Mouse (Mus musculus) layer of hippocampus, postnatal 10 days (tissue): ENCODE data around the gene Slc13a2. TPM values are rescaled to one million over a fixed set of nuclear protein-coding genes. Genes with fewer than 3 reads are reported as not detected.

Source experiments
- DNase-seq, 2 experiments: peaks; one replicate each; pipeline ENCODE4 v3.0.0; 2021; ENCODE audit warnings: low spot score in 2 of 2
- long read RNA-seq: library from polyadenylated mRNA; stranded (forward); transcript quantifications from one replicate; pipeline ENCODE4 v2.0.0, GENCODE M21; 2023
- total RNA-seq, 2 experiments: library from RNA; stranded (reverse); gene quantifications; 2 replicates each; pipeline ENCODE4 v1.2.3; 2021

The Slc13a2 gene
- not detected for total RNA-seq
- long read RNA-seq = 0 reads

DNA sequence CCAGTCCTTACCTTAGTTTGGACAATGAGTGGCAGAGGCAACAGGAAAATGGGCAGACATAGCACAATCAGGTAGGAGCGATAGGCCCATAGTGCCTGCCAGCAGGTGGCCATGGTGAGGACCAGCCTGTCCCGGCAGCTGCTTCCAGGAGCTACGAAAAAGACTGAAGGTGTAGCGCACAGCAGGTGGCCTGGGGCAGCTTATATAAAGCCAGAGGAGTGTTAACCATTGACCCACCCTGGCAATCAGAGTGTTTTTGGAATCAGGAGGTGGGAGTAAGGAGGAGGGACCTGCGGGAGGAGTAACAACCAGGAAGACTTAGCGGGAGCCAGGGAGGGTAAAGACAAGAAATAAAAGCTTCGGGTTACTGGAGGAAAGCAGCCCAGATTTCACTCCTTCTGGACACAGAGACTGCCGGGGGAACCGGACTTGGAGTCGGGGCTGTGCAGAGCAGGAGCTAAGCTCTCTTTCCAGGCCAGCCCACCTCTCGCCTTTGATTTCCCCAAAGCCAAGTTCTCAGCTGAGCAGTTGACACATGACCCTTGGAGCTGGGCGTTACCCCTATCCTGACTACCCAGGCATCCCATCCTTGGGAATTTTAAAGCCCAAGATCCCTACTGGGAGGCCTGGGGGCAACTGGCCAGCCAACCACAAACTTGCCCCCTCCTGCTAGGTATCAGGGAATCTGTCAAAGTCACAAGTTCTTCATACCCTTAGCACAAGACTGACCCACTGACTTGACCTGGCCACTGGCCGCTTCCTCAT is at the start of gene Slc13a2:
TSS of gene Slc13a2 (minus strand) at position 163 of the 765 bp plus-strand sequence.
- no peak for DNase-seq

DNA sequence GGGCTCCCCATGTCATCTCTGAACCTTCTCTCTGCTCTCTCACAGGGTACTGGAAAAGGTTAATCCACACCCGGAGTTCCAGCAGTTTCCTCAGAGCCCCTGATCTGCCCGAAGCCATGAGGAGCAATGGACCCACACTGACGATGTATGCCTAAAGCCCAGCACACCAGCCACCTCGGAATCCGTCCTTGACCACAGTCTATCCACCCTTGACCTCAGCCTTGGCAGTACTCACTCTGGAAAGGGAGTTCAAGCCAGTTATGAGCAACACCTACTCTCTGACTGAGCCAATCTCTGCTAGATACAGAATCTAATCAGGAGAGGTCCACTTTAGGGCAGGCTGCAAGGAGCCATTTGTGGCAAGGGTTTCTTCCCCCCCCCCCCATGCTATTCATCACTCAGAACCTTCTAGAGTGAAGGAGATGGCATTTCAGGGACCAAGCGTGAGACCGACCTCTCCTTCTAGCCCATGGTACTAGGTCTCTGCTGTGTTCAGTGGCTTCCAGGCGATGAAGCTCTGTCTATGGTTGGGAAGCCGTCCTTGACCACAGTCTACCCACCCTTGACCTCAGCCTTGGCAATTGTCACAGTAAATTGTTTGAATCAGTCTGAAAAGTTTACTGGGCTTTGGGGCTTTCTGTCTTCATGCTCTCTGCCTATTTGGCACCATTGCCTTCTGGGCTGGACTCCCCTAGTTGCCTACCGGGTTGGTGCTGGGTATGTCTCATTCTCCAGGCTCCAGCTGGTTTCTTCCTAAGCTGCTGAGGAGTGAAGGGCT is 49.5 kb upstream of the Slc13a2 start:
- DNase-seq = no peak

DNA sequence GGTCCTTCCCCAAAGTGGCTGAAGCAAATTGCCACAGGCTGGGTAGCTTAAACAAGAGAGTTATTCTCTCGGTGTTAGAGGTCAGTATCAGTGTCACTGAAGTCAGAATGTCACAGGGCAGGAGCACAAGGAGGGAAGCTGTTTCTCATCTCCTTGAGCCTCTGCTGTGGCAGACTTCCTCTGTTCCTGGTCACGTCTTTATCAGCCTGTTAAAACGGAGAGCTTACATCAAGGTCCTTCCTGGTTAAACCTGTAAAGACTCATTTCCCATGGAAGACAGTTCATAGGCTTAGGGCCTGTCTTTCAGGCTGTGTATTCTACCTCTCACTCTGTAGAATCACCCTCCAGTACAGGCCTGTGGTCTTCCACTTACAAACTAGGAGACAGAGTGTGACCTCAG is 45.9 kb upstream of the Slc13a2 start:
- DNase-seq = no peak

DNA sequence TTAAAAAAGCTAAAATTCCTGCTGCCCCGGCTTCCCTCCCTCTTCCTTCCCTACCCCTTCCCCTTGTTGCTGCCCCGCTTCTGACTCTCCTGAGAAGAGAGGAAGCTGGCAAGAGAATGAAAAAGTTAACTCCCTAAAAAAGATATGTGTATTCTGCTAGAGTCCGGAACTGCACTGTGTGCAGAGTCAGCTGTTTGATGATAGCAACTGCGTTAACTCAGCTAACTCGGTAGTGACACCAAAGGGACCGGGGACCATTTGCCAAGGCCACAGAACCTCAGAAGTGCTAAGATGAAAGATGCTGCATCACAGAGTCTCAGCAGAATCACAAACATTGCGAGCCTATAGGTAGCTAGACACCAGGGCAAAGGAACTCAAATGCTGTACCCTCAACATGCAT is 45.5 kb upstream of the Slc13a2 start:
- no peak for DNase-seq

DNA sequence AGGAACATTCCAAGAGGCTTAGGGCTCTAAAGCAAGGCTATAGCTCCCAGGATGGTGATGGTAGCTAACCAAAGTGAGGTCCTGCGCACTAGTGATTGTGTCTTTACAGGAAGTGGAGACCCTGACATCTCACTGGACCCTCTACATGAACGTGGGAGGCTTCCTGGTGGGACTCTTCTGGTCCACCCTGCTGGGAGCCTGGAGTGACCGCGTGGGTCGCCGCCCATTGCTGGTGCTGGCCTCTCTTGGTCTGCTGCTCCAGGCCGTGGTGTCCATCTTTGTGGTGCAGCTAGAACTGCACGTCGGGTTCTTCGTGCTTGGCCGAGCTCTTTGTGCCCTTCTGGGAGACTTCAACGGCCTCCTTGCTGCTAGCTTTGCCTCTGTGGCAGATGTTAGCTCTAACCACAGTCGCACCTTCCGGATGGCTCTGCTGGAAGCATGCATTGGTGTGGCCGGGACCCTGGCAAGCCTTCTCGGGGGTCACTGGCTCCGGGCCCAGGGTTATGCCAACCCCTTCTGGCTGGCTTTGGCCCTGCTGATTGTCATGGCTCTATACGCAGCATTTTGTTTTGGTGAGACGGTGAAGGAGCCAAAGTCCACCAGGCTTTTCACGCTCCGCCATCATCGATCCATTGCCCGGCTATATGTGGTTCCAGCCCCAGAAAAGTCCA is 44.4 kb upstream of the Slc13a2 start:
- peak in 1 of 2 experiments; percentile 22 for DNase-seq

DNA sequence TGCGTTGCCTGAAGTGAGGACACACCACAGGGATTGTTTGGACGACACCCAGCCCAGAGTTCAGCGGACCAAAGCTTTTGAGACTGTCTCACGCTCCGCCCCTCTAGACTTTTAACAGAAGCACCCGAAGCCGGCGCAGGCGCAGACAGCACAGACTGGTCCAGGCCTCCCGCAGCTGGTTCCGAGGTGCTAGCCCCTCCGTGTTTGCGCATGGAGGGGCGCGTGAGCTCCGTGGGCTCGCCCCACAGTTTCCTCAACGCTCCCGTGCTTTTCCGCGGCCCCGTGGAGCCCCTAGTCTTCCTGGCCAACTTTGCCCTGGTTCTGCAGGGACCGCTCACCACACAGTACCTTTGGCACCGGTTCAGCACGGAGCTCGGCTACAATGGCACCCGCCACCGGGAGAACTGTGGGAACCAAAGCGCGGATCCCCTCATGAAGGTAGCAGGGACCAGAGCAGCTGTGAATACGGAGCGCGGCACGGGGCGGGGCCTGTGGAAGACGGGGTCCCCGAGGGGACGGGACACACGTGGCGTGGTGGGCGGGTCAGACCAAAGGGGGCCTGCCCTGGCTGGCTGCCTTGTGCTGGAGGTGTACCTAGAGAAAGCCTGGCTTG is 43.7 kb upstream of the Slc13a2 start, which contains the start of gene Slc46a1:
TSS of gene Slc46a1 (plus strand) at position 130 of the 613 bp plus-strand sequence.
- peak; percentile 79 to 85 for DNase-seq

DNA sequence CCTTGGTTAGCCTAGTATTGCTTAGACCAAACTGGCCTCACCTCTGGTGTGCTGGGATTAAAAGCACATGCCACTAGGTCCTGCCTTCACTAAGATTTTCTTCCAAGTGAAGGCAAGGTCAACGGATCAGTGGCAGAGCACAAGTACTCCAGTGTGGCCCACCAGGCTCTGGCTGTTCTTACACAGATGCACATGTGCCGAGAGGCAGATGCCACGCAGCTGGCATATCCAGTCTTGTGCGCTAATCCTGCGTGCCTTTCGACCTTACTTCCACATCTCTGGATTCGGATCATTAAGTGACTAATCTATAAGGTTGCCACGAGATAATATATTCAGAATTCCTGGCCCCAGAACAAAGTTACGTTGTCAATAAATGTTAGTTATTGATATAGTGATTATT is 43.1 kb upstream of the Slc13a2 start:
- DNase-seq = no peak

DNA sequence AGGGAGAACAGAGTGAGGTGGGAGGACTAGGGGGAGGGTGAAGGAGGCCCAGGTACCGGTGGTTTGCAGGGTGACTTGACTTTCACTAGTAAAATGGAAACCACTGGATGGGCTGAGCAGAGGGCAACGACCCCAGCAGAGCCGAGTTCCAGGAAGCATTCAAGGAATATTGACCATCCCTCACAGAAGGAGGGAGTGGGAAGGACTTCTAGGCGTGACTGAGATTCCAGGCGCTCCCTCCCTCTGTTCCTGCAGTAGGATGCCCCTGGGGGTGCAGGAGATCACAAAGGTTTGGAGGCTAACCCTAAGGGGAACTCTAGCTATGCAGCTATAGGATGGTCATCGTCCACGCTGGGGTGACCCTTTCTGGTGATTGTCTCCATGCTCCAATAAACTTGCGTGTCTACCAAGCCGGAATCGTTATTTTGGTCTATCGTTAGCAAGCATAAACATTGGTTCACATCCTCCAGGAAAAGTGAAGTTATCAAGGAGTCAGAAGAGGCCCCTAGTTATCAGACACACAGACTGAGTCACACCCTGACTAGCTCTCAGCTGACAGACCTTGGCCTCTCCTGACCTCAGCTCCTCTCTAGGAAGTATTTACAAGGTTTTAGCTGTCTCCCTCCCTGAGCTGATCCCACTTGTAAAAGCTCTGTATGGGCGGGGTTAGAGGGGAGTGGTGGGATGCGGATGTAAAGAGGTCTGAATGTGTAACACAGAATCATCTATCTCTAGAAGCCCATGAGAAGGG is 41.4 kb upstream of the Slc13a2 start:
- DNase-seq = no peak

DNA sequence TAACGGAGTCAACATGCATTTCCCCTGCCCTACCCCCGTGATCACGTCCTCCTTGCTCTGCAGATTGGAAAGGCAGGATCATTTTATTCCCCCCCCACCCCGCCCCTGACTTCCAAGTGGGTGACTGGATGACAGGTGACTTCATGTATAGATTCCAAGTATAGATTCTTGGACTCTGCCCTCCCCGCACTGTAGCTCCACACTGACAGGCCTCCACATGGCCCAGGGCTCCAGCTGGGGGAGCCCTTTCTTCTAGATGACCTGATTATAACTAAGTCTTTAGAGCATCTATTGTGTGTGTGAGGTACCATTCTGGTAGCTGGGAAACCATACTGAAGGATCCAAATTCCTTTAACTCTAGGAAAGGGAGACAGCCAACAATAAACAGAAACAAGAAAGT is 40.7 kb upstream of the Slc13a2 start:
- no peak for DNase-seq

DNA sequence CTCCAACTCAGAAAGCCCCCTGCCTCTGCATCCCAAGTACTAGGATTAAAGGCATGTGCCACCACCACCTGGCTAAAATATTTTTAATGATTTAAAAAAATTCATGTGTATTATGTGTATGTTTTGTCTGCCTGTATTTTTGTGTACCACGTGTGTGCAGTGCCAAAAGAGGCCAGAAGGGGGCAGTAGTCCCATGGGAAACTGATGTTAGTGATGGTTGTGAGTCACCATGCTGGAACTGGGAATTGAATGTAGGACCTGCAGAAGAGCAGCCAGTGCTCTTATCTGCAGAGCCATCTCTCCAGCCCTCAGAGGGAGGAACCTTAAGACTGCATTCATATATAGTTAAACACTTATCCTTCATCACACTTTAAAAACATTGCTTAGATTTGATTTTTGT is 39.9 kb upstream of the Slc13a2 start:
- DNase-seq = no peak

DNA sequence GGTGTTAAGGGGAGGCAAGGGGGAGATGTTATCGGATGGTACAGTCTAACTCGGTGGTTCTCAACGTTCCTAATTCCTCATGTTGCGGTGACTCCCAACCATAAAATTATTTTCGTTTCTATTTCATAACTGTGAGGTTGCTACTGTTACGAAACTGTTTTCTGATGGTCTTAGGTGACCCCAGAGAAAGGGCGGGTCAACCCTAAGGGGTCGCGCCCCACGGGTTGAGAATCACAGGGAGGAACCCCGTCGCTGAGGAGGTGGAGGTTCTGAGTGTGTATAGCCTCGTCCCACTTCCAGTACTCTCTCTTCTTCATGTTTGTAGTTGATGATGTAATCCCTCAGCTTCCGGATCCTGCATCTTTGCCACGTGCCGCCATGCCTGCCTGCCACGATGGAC is 36.7 kb upstream of the Slc13a2 start:
- DNase-seq = no peak

DNA sequence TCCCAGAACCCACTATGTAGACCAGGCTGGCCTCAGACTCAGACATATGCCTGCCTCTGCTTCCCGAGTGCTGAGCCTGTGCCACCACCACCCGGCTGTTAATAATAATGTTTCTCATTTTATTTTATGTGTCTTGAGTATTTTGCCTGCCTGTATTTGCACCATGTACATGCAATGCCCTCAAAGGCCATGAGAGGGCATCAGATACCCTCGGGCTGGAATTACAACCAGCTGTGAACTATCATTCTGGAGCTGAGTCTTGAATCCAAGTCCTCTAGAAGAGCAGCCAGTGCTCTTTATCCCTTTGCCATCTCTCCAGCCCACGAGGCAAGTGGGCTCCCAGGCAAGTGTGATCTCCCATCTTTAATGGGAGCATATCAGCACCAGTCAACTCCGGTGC is 33.3 kb upstream of the Slc13a2 start:
- DNase-seq = peak; percentile 34 to 47

DNA sequence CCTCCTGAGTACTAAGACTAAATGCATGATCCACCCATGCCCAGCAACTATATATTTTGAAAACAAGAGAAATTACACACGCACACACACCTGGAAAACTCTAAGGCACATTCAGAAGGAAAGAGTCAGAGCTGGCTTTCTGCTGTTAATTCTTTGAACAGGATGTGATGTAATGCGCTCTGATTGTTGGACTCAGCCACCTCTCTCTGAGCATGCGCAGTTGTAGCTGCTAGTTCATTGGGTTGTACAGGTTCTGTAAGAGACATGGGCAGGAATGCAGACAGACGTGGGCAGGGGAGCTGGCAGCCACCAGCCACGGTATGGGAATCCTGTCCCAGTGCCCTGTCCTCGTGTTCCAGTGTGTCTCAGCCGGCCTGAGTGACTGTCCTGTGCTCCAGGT is 32.3 kb upstream of the Slc13a2 start:
- no peak for DNase-seq

DNA sequence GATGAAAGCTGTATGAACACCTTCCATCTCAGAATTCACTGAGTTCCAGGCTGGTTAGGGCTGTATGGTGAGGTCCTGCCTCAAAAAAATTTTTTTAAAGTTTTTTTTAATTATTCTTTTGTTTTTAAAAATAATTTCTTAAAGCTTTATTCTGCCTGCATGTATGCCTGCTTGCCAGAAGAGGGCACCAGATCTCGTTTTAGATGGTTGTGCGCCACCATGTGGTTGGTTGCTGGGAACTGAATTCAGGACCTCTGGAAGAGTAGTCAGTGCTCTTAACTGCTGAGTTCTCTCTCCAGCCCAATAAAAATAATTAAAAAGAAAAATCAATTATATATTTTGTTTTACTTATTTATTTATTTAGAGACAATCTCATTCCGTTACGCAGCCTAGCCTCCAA is 31.7 kb upstream of the Slc13a2 start:
- peak; percentile 74 to 79 for DNase-seq

DNA sequence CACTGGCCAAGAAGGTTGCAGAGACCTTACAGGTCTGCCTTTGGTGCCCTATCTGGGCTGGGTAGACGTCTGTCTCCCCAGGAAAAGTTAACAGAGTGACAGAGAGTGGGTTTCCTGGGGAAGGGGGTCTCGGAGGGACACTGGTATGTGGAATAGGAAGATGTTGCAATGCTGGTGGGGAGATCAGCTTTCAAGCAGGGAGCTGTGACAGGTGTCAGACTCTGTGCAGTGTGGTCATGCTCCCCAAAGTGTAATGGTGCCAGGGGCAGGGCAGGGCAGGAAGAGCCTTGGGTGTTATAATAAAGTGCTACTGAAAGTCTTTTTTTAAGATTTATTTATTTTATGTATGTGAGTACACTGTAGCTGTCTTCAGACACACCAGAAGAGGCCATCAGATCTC is 28.3 kb upstream of the Slc13a2 start:
- DNase-seq = no peak

DNA sequence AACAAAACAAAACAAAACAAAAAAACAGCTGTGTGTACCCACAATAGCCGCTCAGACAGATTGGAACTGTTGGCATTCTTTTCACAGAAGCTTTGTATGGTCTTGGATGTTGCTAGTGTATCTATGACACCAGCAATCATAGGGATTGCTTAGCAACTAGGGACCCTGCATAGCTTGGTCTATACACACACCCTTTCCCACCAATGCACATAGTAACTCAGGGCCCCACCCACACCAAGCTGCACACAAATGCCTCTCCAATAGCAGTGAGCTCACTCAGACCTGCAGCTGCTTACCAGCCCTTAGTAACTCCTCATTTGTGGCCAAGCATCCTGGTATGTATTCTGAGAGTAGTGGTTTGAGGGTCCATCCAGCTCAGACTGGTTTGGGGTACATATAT is 26.2 kb upstream of the Slc13a2 start:
- no peak for DNase-seq

DNA sequence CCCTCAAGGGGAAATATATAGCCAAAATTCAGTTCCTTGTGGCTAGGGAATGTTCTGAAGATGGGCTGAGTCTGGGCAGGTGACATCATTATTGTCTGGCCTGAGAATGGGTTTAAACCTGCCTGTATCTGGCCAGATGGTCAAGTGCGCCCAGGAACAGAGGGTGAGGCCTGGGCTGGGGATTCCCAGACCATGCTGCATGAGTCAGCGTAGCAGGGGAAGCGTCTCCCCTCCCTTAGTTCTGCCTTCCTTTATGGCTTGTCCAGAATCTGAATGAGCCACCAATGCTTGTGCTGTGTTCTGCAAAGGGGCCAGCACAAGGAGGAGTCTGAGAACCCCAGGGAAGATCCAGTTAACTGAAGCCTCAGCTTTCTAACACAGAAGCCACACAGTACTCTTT is 25.2 kb upstream of the Slc13a2 start:
- no peak for DNase-seq

DNA sequence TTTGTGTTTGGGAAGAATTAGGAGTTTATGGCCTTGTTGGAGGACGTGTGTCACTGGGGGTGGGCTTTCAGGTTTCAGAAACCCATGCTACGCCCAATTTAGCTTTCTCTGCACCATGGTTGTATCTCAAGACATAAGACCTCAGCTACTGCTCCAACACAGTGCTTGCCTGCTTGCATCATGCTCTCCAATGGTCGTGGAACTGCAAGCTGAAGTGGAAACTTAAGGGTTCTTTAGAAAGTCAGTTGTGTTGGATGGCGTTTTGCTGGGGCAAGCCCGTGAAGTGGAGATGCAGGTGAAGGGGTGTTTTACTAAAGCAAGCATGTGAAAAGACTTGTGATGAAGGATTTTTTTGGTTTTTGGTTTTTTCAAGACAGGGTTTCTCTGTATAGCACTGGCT is 21.1 kb upstream of the Slc13a2 start:
- DNase-seq = no peak

DNA sequence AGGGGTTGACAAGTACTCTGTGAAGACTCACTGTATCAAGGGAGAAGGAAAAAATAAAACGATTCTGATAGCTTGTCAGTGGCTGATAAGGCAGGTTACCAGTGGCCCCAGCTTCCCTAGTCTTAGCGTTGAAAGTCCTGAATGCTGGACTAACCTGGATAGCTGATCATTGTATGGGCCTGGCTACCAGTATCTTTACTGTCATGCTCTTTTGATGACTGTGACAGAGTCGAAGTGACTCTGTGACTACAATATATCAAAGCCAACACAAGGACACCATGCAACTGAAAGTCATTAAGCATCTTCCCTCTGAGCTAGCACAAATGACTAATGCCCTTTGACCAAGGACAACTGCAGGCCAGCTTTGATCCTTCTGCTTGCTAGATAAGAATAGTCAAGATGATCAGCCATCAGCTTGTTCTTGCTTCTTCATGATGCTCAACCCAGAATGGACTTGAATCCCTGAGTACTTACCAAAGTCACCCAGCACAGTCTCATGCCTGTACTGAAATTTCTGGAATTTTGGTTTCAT is 16.4 kb upstream of the Slc13a2 start:
- no peak for DNase-seq

DNA sequence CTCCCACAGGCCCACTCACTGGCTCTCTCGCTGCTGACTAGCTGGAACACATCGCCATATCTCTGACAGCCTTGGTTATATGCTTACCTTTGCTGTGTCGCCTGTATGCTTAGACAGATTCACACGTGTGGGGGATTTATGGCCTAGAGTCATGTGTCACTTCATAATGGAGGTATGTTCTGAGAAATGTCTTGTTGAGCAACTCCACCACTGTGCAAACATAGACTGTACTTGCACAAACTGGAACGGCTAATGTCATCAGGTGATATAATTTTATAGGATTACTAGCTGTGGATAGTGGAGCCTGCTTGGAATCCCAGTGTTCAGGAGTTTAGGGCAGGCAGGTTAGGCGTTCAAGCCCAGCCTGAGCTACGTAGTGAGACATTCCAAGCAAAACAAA is 15.2 kb upstream of the Slc13a2 start:
- DNase-seq = no peak
